Mouse (Mus musculus) small intestine, adult 2 months (tissue): ENCODE data around the gene Oser1. TPM values are rescaled to one million over a fixed set of nuclear protein-coding genes. Genes with fewer than 3 reads are reported as not detected.
"Not testable (repeated sequence)": the region's sequence is repeated elsewhere in the genome, so short reads cannot be mapped to it uniquely, and the experiment has no call there.

Experiments
- H3K27ac ChIP-seq: fragments of 200-500 bp; 2 replicates; pipeline ENCODE4 v1.5.1; 2012; ENCODE audit warnings: low read depth, low read length, control low read depth, inconsistent platforms; ENCODE audit not compliant: insufficient read depth
- H3K27me3 ChIP-seq: fragments of 200-500 bp; 2 replicates; pipeline ENCODE4 v1.6.1; 2012; ENCODE audit warnings: mild to moderate bottlenecking, moderate library complexity, low read length, inconsistent platforms; ENCODE audit not compliant: control insufficient read depth, insufficient read depth
- H3K36me3 ChIP-seq: fragments of 200-500 bp; 2 replicates; pipeline ENCODE4 v1.6.1; 2012; ENCODE audit warnings: mild to moderate bottlenecking, low read length, control low read depth, inconsistent platforms; ENCODE audit not compliant: control insufficient read depth, insufficient read depth
- H3K4me1 ChIP-seq: fragments of 200-500 bp; 2 replicates; pipeline ENCODE4 v1.6.1; 2012; ENCODE audit warnings: low read length, inconsistent platforms, mixed read lengths; ENCODE audit not compliant: control insufficient read depth, insufficient read depth, insufficient read length
- H3K4me3 ChIP-seq: fragments of 200-500 bp; 2 replicates; pipeline ENCODE4 v1.5.1; 2012; ENCODE audit warnings: low read depth, mild to moderate bottlenecking, control low read depth, inconsistent platforms, low read length, moderate library complexity
- CTCF ChIP-seq: fragments of 200-500 bp; IDR thresholded peaks from 2 replicates; pipeline ENCODE4 v1.5.1; 2012; ENCODE audit warnings: low read depth, mild to moderate bottlenecking, control low read depth, inconsistent platforms, low read length, moderate library complexity, mixed read lengths; ENCODE audit not compliant: insufficient replicate concordance, insufficient read length; ENCODE audit errors: extremely low read depth
- POLR2A ChIP-seq: fragments of 200-500 bp; IDR thresholded peaks from 2 replicates; pipeline ENCODE4 v1.6.1; 2012; ENCODE audit warnings: low read depth, mild to moderate bottlenecking, control low read depth, inconsistent platforms, low read length, moderate library complexity
- WGBS: fragments of 180-500 bp; shearing (Covaris S2); methylation state at CpG from one replicate; pipeline ENCODE4 v1.1.7; 2018; 5-methylcytosine and 5-hydroxymethylcytosine counted together
- polyA plus RNA-seq: library from polyadenylated mRNA; depleted of rRNA; stranded (reverse); fragments of >200 nt; gene quantifications from 2 replicates; pipeline ENCODE4 v1.2.3, GENCODE M21; 2012

Gene Oser1
- polyA plus RNA-seq, 1 experiment: 12.2 TPM

DNA sequence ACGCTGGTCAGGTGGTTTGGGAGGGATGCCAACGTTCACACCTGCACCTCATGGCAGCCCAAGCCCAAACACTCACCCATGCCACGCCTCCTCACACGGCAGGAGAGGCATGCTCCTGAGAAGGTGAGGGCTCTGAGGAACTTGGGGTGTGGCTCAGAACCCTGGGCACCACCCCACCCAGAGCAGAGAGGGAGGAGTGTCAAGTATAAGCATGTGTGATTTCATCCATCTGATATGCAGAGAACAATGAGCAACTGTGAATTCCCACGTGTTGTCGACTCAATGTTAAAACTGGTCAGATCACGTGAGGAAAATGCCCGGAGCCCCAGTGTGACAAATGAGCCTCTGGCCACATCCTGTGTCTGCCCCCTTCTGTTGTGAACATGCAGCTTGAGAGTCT lies 42.3 kb upstream of the Oser1 start:
- TF ChIP-seq POLR2A (no peak), CTCF (no peak)
- Histone ChIP-seq H3K27ac (no peak overlapping the region), H3K36me3 (peaks cover 13% of the 10 kb centered on the region), H3K4me3 (no peak overlapping the region), H3K4me1 (peaks cover 2% of the 10 kb centered on the region; the same call in 1 of the 2 replicates), H3K27me3 (no peaks in the 10 kb centered on the region)
- 29% methylated on average over 8 of the region's 8 CpGs for WGBS

DNA sequence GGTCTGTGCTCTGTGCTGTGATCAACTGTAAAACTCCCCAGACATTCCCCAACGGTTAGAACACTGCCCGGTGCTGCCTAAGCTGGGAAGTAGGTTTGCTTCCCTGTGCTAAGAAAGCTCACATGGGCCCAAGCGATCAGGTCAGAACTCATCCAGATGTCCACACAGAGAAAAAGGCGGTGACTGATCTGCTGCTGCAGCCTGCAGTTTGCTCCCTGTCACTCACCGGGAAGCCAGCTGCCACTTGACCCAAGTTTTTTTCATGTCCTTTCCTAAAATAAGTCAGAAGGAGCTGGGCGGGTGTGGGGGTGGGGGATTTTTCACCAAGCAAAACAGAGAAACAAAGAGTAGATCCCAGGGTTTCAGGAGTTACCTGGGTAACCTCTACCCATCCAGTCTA lies 40.1 kb upstream of the Oser1 start:
- 79% methylated on average over 6 of the region's 6 CpGs for WGBS
- no peaks in the 10 kb centered on the region; the same call in 1 of the 2 replicates for H3K4me1 ChIP-seq

DNA sequence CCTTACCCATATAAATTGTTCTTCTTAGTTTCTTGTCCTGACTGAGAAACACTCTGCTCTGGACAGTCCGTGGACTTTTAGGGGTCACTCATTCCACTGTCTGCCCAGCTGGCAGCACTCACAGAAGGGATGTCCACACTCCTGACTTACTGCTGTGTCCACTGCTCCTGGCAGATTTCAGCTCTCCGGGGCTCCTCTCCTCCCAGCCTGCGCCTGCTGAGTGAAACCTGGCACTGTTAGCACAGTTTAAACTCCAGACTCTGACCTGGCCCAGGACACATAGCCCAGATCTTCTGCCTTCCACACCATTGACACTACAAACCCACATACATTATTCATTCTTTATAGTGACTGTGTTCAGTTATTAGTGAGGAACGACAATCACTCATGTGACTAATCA lies 39.5 kb upstream of the Oser1 start:
- H3K4me3 ChIP-seq: no peak overlapping the region
- no peak overlapping the region for H3K27ac ChIP-seq
- TF ChIP-seq CTCF: no peak
- TF ChIP-seq POLR2A: no peak
- H3K27me3 ChIP-seq: peaks cover 4% of the 10 kb centered on the region
- WGBS: 67% methylated on average over 4 of the region's 4 CpGs
- peaks cover 4% of the 10 kb centered on the region; the same call in 1 of the 2 replicates for H3K36me3 ChIP-seq
- H3K4me1 ChIP-seq: peaks cover 4% of the 10 kb centered on the region

More for the DNA sequence above, 40.1 kb upstream of the Oser1 start:
- H3K4me3 ChIP-seq: no peak overlapping the region
- H3K36me3 ChIP-seq: peaks cover 10% of the 10 kb centered on the region
- no peaks in the 10 kb centered on the region for H3K27me3 ChIP-seq
- no peak for TF ChIP-seq CTCF
- no peak for TF ChIP-seq POLR2A
- H3K27ac ChIP-seq: no peak overlapping the region

DNA sequence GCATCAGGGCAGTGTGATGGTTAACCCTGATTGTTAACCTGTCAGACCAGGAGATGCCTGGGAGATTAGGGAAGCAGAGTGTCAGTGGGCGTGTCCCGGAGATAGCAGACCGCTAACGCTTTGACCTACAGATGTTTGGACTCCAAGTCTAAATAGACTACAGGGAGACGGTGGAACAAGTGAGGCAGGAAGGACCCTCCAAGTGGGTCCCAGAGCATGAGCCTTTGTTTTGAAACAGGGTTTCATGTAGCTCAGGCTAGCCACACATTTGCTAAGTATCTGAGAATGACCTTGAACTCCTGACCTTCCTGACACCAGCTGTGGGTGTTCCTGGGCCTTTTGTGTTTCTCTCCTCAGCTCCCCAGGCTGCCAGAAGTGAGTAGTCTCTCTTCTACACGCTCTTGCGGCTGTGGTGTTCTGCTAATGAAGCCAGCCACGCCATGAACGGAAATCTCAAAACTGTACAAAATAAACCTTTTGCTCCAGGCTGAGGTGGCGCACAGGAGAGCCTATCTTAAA lies 38.8 kb upstream of the Oser1 start:
- Histone ChIP-seq H3K27me3 (peaks cover 6% of the 10 kb centered on the region), H3K4me3 (no peak overlapping the region), H3K36me3 (no peaks in the 10 kb centered on the region), H3K4me1 (peaks cover 9% of the 10 kb centered on the region), H3K27ac (no peak overlapping the region)
- TF ChIP-seq POLR2A: no peak
- no peak for TF ChIP-seq CTCF
- 59% methylated on average over 10 of the region's 10 CpGs for WGBS

DNA sequence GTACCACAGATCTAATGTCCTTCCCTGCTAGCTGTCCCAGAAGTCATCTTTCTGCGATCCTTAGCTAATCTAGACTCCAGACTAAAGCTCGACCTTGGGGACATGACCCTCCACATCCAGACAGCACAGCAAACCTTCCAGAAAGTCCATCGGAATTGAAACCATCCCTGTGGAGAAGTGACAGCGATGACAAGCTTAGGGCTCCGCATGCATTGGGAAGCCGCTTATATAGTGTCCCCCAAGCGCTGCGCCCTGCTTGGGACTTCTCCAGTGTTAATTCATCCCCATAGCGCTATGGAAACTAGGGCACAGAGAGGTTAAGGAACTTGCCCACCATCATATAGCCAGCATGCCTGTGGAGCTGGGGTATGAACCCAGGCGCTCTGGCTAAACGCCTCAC lies 38.3 kb upstream of the Oser1 start:
- no peak overlapping the region for H3K4me3 ChIP-seq
- TF ChIP-seq POLR2A (no peak), CTCF (no peak)
- H3K36me3 ChIP-seq: no peaks in the 10 kb centered on the region
- H3K4me1 ChIP-seq: peaks cover 9% of the 10 kb centered on the region
- 74% methylated on average over 11 of the region's 11 CpGs for WGBS
- peaks cover 6% of the 10 kb centered on the region for H3K27me3 ChIP-seq
- no peak overlapping the region for H3K27ac ChIP-seq

DNA sequence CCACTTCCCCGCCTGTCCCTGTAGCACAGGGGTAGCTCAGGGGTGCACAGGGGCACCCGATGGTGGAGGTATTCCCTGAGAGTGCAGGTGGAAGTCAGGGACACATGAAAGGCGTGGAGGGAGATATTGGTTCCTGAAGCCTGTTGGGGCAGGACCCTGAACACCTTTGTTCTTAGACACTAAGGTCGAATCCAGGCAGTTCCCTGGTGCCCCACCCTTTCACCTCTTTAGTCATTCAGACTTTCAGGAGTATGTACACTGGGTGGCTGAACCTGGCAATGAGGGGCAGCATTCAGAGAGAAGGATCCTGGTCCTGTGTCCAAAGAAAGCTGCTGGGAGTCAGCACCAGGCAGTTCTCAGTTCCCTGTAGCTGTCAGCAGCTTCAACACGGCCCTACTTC lies 37.9 kb upstream of the Oser1 start:
- H3K27me3 ChIP-seq: peaks cover 6% of the 10 kb centered on the region
- H3K36me3 ChIP-seq: no peaks in the 10 kb centered on the region
- peaks cover 9% of the 10 kb centered on the region for H3K4me1 ChIP-seq
- H3K27ac ChIP-seq: no peak overlapping the region
- no peak for TF ChIP-seq POLR2A
- H3K4me3 ChIP-seq: no peak overlapping the region
- 46% methylated on average over 5 of the region's 5 CpGs for WGBS

DNA sequence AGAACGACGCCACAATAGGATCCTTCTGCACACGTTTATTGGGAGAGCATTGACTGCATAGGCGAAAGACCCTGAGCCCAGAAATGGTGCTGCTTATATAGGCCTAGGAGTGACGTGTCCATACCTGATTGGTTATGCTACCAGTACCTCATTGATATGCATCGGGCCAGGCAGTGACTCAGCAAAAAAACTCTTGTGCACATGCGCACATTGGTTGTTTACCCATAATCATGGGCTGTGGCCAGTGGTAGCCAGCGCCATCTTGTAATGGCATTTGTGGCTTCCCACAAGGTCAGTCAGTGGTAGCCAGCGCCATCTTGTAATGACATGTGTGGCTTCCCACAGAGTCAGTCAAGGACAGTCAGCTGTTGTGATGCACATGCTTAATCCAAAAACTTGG lies 36.8 kb upstream of the Oser1 start:
- not testable (repeated sequence) for H3K36me3 ChIP-seq, H3K27me3 ChIP-seq, H3K4me3 ChIP-seq, H3K4me1 ChIP-seq, H3K27ac ChIP-seq
- WGBS: 93% methylated on average over 9 of the region's 9 CpGs

DNA sequence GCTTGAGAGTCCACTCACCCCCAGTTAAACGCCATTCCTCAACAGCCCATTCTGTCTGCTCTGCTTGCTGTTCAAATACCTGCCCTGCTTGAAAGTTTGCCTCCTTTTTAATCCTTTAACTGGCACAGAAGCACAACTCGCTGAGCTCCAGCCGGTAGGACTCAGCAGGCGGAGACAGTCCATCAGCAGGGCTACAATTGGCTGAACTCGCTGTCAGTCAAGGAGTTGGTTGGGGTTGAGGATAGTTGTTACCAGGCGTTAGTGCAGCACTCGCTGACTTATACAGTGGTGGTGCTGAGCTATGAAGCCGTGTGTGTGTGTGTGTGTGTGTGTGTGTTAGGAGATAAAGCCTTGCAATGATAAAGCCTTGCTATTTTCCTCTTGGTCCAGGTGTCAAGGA lies 36.1 kb upstream of the Oser1 start:
- TF ChIP-seq POLR2A (no peak), CTCF (no peak)
- no peak overlapping the region for H3K4me3 ChIP-seq
- H3K27ac ChIP-seq: no peak overlapping the region
- WGBS: 89% methylated on average over 8 of the region's 8 CpGs
- H3K4me1 ChIP-seq: peaks cover 9% of the 10 kb centered on the region
- H3K36me3 ChIP-seq: no peaks in the 10 kb centered on the region
- peaks cover 6% of the 10 kb centered on the region for H3K27me3 ChIP-seq
